Mouse (Mus musculus) liver, embryonic 14.5 days (tissue): ENCODE data around the gene Nav2.

Experiments
- CTCF ChIP-seq: IDR thresholded peaks from 2 replicates; pipeline ENCODE4 v1.5.1; 2016; ENCODE audit warnings: antibody characterized with exemption, low read depth, control low read depth
- EP300 ChIP-seq: IDR thresholded peaks from 2 replicates; pipeline ENCODE4 v1.6.1; 2016; ENCODE audit warnings: antibody characterized with exemption, low read depth

DNA sequence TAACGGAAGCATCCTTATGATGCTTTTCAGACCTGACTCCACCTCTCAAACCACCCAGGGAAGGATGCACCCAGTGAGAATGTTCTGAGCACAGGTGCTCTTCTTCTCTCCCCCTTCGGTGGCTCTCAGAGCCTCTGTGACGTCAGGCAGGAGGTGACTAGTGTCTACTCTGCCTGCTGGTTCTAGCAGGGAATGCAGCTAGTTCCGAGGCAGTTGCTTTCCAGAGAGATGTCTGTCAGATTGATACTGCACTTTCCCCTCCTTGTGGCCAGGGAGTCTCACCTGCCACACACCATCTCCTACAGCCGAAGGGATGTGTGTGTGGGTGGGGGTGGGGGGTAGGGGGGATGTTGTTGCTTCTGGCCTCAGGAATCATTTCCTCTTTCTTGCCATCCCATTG lies 54.6 kb downstream of the Nav2 start:
- no peak for TF ChIP-seq CTCF
- no peak for TF ChIP-seq EP300
